Mouse (Mus musculus) gastrocnemius, adult 8-10 months (tissue): ENCODE measurements around the gene Rufy2. TPM values are rescaled to one million over a fixed set of nuclear protein-coding genes. Genes with fewer than 3 reads are reported as not detected.

Source experiments
- DNase-seq, 2 experiments: peaks; one replicate each; pipeline ENCODE4 v3.0.0; 2022; ENCODE audit warnings: low spot score in 2 of 2
- total RNA-seq, 4 experiments: library from RNA; stranded (reverse); gene quantifications; 2 replicates each; pipeline ENCODE4 v1.2.4; 2022

Gene Rufy2
- 1 to 10 TPM; 3.8 to 5.0 (median 4.4) TPM for total RNA-seq

DNA sequence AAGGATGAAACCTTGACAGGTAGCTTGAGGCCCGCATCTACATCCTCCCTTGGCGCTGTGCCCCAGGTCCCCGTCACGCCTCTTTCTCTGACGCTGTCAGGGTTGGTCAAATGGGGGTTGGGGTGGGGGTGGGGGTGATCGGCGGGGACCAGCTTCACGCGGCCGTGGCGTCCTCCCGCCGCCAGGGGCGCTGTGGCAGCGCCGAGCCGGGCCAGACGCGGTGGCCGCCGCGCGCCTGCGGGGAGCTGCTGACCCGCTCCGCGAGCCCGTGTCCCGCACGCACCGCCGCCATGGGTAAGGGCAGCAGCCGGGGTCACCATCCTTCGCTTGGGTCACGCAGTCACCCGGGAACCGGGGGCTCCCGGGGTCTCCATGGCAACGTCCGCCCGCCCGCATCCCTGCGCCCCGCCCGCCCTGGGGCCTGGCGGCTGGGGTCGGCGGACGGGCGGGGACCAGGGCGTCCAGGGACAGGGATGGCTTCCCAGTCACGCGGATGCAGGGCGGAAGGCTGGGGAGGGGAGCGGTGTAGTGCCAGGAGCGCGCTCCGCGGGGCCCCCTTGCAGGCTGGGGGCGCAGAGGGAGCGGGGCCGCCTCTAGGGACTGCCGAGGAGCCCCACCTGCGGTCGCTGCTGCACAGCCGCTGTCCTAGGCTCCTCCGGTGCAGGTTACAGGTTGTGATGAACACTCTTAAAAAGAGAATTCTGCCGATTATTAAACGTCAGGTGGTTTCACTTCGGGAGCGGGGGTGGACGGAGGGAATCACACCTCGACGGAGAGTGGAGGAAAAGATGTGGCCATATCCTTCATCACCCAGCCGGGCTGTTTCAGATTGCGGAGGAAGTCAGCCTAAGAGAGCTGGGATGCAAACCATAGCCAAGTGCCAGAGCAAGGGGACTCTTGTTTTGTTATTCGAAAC, at the start of gene Rufy2:
Gene Rufy2, plus strand, starts transcription at position 185 of the 916 bp plus-strand sequence.
- peak; percentile 64 to 81 for DNase-seq

DNA sequence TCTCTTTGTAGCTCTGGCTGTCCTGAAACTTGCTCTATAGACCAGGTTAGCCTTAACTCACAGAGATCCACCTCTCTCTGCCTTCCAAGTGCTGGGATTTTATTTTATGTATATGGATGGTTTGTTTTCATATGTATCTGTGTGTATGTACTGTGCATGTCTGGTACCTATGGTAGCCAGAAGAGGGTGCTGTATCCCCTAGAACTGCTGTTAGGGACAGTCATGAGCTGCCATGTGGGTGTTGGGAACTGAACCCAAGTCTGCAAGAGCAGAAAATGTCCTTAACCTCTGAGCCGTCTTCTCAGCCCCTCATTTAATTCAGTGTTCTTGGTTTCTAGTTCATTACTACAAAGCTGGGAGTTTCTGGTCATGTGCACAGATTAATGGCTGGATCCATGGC, 47.6 kb upstream of the Rufy2 start:
- no peak for DNase-seq

GRCm38 (mm10) chr10:62944975-62945580, 34.9 kb upstream of the Rufy2 start:
- no peak for DNase-seq

DNA sequence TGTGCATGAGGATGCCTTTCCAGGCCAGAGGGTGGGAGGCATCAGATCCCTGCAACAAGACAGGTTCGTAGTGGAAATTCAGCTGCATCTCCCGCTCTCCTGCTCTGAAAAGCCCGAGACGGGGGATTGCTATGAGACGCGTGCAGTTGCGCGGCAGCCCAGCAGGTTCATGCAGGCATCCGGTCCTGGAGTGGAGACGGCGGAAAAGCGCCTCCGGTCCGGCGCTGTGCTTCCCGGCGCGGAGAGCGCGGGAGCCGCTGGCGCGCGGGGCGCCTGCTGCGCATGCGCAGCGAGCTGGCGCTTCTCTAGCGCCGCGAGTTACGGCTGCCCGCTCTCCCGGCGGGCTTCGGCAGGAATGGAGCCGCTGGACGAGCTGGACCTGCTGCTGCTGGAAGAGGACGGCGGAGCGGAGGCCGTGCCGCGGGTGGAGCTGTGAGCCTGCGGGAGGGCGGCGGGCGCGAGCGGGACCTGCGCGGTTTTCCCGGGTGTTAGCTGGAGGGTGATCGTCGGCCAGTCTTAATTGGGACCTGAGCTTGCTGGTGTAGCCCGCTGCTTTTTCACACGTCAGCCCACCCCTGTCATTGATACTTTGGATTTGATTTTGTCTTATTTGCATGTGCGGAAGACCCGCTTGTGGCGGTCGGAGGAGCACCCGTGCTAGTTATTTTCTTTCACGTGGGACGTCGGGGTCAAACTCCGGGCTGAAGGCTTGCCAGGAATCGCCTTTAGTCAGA, 33.1 kb upstream of the Rufy2 start, which contains the start of gene Dna2:
Gene Dna2, plus strand, starts transcription at position 289 of the 734 bp plus-strand sequence.
- DNase-seq, result peak; percentile 15 to 56

DNA sequence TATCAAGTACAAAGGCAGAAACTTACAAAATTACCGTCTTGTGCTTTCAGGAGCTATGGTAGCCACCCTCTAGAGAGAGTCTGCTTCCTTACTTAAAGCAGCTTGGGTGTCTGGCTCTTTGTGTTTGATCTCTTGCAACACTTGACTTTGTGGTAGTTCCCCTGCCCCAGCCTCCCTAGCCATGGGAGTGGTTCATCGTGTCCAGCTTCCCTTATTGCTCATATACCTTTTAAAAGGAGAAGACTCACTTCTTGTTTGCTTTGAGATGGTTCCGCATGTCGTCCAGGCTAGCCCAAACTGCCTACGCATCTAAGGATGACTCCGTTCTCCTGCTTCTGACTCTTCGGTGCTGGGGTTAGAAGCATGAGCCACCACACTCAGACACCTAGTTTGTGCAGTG, 31.5 kb upstream of the Rufy2 start:
- DNase-seq, result no peak

GRCm38 (mm10) chr10:62963956-62964355, 16.1 kb upstream of the Rufy2 start:
- DNase-seq, result no peak

DNA sequence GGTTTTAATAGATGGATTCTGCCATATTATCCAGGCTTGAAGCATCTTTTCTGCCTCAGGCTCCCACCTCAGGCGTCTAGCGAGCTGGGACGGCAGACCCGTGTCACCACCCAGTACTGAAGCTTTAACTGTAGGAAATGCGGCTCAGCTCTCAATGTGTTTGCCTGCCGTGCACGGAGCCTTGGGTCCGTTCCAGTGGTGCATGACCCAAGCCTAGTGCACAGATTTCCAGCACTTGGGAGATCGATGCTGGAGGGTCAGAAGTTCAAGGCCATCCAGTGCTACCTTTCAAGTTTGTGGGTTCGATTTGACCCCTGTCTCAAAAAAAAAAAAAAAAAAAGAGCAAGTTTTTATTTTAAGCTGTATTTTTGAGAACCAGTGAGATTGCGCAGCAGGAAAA, 14.2 kb upstream of the Rufy2 start:
- no peak for DNase-seq

DNA sequence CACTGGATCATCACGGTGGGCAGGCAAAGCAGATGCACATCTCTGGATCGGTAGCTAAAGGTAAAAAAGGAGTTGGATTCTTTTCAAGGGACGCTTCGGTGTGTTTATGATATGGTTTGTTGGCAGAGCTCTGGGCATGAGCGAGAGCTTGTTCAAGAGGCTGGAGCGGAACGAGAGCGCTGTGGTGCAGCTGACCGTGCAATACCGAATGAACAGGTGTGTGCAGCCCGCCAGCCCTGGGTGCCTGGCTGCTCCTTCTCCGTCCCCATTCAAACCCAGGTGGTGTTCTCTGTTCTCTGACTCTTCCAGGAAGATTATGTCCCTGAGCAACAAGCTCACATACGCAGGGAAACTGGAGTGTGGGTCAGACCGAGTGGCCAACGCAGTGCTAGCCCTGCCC, 13.7 kb upstream of the Rufy2 start:
- DNase-seq, result no peak

DNA sequence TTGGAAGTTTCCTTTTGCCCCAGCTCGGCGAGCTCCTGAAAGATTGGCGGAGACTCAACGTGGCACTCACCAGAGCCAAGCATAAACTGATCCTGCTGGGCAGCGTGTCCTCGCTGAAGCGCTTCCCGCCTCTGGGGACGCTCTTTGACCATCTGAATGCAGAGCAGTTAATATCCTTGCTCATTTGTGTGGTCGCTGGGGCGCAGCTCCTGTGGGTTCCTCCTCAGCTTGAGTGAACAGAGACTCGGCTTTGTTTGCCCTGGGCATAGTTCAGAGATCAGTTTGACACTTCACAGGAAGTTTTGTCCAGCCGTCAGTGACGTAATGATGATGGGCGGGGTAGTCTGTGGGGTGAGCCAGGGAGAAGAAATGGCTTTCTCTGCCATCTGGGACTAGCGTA, 8.2 kb upstream of the Rufy2 start:
- no peak for DNase-seq

- no peak for DNase-seq
These were observed 370 bp upstream of the Rufy2 start for GRCm38 (mm10) chr10:62979667-62980038.

GRCm38 (mm10) chr10:62984072-62984471, 4.0 kb downstream of the Rufy2 start:
- DNase-seq, result no peak

DNA sequence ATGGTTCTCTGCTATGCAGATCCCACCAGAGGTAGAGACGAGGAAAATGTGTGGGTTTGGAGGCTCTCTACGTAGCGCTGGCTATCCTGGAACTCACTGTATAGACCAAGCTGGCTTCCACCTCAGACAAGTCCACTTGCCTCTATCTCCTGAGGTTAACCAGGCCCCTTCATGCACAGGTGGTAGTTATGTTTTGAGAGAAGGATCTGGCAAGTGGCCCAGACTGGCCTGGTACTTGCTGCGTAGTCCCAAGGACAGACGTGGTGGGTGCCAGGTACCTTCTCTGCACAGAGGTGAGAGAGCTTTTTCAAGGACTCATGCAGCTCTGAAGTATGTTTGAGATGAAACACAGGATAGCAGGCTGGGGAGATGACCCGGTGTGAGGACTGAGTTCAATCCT, 4.5 kb downstream of the Rufy2 start:
- no peak for DNase-seq

- DNase-seq, result no peak
These were observed 7.3 kb downstream of the Rufy2 start for GRCm38 (mm10) chr10:62987341-62987740.

- no peak for DNase-seq
These were observed 10.6 kb downstream of the Rufy2 start for GRCm38 (mm10) chr10:62990636-62991035.

DNA sequence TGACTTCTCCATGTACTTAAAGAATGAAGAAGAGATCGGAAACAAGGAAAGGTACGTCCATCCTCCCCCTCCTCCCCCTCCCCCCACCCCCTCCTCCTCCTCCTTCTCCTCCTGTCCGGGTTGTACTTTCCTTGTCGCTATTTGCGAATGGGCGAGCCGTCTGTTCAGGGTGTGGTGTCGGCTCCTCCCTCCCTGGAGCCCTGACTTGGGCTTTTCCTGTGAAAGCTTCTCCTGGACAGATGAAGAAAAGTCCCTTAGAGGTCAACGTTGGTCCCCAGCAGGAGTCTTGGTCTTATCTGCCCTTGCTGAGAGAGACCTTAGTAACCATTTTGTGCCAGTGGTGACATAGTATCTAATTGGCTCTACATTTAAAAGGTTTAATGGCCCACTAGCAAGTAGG, 14.0 kb downstream of the Rufy2 start:
- DNase-seq, result no peak

- DNase-seq, result no peak
These were observed 20.6 kb downstream of the Rufy2 start for GRCm38 (mm10) chr10:63000584-63000983.

DNA sequence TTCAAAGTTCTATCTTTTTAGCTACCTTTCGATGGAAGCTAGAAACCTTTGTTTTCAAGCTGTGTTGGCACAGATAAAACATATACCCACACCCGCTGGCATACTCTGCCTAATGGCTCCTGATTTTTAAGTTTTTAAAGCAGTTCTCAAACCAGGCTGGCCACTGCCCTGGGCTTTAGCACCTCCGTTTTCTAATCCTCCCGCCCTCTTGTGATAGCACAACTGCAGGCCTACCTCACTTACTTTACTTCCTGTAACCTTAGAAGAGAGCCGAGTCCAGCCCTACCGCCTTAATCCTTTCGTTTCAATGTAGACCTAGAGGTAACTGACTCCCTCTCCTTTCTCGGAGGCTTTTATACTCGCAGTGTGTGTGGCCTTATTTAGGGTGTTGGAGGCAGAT, 23.2 kb downstream of the Rufy2 start:
- DNase-seq, result no peak

GRCm38 (mm10) chr10:63004556-63004955, 24.5 kb downstream of the Rufy2 start:
- no peak for DNase-seq

GRCm38 (mm10) chr10:63008193-63008592, 28.2 kb downstream of the Rufy2 start:
- no peak for DNase-seq

- no peak for DNase-seq
These were observed 30.2 kb downstream of the Rufy2 start for GRCm38 (mm10) chr10:63010268-63010667.

GRCm38 (mm10) chr10:63011556-63011955, 31.5 kb downstream of the Rufy2 start:
- DNase-seq, result no peak

- DNase-seq, result no peak
These were observed 33.5 kb downstream of the Rufy2 start for GRCm38 (mm10) chr10:63013476-63013875.
